Mouse (Mus musculus) frontal cortex, adult 2 months (tissue): ENCODE results near the gene Arpp21. TPM values are rescaled to one million over a fixed set of nuclear protein-coding genes. Genes with fewer than 3 reads are reported as not detected.

Experiments used
- DNase-seq, 2 experiments: peaks; one replicate each; pipeline ENCODE4 v3.0.0; 2022; ENCODE audit warnings: low spot score in 1 of 2; ENCODE audit errors: extremely low spot score in 1 of 2
- polyA plus RNA-seq: library from polyadenylated mRNA; depleted of rRNA; stranded (reverse); fragments of >200 nt; gene quantifications from 2 replicates; pipeline ENCODE4 v1.2.3, GENCODE M21; 2012; rRNA removed

Arpp21 gene
- 427 and 434 TPM in 2 replicates for polyA plus RNA-seq

DNA sequence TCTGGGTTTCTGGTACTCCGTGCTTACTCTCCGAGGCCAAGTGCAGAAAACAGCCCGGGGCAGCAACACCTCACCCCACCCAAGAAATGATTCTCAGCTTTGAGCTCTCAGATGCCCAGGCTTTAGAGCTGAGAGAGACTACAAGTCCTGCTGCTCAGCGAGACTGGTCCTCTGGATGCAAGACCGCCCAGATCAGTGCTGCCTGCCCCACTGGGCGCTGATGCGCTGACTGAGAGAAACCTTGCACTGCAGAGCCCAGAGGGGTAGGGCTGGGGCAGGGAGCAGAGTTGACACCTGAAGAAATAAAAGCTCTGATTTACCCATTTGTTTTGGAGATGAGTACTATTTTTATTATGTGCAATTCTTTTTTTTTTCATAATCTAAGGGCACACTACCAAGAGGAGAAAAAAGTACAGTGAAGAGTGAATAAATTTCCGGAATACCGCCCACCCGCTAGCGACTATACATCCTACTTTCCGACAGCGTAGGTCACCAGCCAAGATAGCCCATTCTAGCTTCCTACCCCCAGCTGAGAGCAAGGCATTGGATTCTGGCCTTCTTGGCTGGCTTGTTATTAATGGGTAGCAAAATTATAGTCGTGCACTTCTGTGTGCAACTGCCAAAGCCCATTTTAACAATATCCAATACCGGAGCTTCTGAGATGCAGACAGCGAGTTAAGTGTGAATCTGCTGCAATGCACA lies at the start of gene Arpp21:
TSS of gene Arpp21 (minus strand) at position 243 of the 702 bp plus-strand sequence.
- DNase-seq, result no peak

DNA sequence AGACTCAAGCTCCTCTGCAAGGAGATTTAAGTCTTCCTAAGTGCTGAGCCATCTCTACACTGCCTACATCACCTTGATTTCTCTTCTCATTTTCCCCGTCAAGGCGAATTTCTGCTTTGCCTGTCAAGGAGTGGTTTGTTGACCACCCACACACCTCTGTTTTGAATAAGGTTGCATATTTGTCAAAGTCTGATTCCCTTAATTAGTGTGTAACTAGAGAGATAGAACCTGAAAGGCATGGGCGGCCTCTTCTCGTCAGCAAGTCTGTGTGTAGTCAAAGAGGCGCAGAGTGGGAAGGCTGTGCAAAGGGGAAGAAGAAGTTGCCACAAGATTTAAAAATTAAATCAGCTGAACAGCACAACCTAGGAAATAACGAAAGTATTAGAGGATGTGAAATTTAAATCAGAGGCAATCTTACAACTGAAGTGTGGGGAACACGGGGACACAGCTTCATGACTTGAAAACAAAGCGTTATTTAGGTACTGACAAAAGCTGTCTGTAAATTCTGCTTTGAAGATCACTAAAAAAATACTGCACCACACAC lies 36.8 kb upstream of the Arpp21 start:
- peak in 1 of 2 experiments; percentile 60 for DNase-seq

DNA sequence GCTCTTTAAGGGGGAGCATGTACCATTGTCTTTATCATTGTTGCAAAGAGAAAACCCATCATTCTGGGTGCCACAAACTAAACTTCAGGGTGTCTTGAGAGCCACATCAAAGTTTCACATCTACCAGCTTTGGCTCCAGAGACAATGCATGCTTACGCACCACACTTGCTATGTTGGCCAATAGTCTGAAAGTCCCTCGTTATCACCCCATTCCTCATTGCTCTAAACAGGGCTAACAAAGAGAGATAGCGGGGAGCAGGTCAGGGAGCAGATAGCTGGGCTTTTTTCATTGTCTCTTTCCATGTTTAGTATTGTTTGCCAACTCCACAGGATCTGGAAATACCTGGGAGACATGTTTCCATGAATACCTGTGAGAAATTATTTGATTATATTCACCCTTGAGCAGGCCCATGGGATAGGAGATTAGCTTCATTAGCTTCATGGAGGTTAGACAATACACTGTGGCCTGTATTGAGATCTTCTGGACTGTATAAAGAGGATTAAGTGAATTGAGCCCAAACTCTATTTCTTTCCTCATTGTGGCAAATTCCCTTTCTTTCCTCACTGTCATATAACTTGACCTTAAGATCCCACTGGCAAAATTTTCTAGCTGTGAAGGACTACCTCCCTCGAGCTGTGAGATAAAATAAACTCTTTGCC lies 29.4 kb upstream of the Arpp21 start:
- no peak for DNase-seq

DNA sequence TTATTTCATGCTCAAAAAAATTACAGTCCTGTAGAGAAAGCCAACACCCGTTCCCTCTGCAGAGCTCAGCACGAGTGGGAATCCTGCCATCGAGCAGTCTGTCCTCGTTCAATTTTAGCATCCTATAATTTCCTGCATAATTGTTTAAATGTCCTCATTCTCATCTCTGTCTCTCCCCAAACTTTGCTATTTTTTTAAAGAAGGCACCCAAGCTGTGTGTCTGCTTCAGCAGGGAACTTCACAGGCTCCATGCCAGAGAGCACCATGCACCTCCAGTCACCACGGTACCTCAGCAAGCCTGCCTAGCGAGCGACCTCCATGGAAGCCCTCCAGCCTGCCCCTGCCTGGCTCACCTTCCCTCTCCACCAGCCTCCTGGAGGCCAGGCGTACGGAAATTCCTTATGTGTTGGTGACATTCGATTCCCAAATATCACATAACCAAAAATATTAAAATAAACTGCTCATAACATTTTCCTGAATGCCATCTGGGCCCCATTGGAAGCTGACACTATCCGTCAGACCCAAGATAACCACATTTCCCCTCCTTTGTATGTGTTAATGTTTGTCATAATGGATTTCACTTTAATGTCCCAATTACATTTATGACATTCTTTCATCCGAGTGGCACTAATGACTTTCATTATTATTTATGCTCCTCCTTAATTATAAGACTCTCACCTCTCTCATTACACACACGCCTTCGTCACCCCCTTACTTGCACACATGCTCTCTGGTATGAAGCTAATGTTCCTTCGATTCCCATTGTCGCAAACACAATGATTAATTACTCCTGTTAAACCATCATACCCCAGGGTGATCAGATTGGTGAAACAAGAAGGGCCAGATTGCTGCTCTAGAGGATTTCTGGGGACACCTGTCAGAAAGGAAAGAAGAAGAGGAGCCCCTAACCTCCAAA lies 26.5 kb upstream of the Arpp21 start:
- DNase-seq, result peak; percentile 56 to 79

DNA sequence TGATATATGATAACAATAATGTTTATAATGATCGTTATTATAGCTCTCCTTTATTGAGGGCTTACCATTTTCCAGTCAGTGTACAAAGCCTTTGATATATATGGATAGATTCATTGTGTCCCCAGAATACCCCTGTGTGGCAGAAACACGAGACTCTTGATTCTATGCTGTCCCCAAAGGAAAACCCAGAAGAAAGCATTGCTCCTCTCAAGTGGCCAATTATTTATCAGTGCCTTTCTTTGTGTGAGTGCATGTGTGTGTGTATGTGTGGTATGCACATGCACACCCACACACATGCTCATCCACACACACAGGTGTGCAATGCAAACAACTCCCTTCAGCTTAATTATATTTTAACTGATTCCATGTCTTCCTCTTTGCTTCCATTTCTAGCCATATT lies 25.8 kb upstream of the Arpp21 start:
- no peak for DNase-seq

DNA sequence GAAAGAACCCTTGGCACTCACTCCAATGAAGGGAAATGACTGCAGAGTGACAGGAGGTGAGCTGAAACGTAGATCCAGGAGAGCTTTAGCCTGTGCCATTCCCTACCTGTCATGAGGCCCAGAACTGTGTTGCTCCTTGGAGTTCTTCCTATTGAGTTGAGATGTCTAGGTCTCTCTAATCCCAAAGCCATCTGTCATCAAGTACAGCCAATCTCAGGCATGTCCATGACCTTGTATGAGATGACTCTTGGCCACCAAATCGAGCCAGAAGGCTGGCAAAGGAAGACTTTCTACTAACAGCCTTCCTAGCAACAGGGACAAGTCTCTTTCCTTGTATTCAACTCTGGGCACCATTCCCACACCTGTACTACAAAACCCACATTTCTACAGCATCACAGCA lies 25.0 kb upstream of the Arpp21 start:
- no peak for DNase-seq

DNA sequence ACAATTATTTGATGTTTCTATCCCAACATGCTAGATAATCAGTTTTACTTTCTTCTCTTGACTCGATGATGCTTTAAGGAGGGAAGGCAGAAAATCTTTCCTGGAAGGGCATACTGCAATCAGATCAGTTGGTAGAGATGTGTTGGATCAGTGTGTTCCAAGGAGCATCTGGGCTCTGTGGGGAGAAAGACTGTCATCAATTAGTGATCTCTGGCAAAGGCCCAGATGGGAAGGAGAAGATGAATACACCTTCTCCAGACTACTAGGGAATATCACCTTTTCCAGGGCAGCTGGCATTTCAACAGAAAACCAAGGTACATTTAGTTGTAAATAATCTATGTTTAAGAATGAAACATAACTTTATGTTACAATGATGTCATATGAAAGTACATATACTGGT lies 22.8 kb upstream of the Arpp21 start:
- no peak for DNase-seq

DNA sequence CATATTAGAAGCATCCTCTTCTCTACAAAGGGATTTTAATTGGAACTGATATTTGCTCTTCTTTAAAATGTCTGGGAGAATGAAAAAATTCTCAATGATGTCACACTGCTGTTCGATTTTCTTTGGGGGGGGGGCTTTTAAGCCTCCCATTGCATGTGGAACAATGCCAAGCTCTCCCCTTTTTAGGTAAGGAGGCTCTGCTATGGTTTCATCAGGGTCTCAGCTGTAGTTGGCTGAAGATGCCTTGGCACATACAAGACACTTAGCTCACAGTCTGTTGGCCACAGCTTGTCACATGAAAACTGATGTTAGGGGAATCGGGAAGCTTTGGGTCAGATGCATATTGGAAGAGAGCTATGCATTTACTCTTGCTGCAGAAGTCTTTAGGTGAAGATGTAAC lies 20.2 kb upstream of the Arpp21 start:
- DNase-seq, result no peak

DNA sequence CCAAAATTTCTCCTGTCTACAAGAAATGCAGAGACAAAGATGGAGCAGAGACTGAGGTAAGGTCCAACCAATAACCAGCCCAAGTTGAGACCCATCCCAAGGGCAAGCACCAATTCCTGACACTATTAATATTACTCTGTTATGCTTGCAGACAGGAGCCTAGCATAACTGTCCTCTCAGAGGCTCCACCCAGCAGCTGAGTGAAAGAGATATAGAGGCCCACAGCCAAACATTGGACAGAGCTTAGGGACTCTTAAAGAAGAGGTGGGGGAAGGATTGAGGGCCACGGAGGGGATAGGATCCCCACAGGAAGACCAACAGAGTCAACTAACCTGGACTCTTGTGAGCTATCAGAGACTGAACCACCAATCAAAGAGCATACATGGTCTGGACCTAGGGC lies 18.0 kb upstream of the Arpp21 start:
- DNase-seq, result no peak

DNA sequence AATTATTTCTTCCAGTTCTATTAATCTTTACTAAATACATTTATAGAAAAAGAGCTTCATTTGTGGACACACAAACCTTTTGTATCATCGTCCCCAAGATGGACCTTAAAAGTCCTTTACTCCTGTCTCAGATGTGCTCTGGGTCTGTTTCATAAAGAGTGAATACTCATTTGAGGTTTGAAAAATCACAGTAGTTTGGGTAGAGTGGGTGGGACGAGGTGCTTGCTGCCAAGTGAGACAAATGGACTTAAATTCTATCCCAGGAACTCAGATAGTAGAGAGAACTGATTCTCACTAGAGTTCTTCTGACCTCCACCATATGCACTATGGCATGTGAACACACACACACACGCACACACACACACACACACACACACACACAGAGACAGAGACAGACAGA lies 16.1 kb upstream of the Arpp21 start:
- DNase-seq, result no peak

DNA sequence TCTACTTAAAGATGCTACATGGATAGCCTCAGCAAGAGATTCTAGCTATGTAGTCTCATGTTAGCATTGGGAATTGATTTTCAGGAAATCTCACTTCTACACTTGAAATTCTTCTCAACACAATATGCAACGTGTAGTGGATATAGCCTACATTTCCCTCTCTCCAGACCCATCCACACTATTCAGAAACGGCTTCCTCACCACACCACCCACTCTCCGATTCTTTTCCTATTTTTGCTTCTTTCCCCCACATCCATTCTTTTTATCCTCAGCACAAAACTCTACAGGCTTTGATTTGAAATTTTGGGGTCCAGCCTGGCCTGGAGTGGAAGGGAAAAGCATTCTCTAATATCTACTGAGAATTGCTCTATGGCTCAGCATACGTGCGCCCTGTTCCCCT lies 15.6 kb upstream of the Arpp21 start:
- peak in 1 of 2 experiments; percentile 24 for DNase-seq

DNA sequence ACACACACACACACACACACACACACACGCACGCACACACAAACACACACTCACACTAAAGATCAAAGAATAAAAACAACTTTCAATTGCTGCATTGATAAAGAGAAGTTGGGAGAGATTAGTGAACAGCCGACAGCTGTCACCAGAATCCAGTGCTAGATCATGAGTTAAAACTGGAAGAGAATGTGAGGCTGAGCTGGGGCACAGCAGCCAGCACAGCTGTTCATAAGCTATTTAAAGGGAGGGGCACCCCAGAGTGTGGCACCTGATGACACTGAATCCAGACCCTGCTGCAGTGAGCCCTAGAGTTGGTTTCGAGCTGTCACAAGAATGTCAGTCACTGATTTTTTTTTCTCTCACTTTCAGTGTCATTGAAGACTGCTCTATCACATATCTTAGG lies 14.0 kb upstream of the Arpp21 start:
- DNase-seq, result no peak

DNA sequence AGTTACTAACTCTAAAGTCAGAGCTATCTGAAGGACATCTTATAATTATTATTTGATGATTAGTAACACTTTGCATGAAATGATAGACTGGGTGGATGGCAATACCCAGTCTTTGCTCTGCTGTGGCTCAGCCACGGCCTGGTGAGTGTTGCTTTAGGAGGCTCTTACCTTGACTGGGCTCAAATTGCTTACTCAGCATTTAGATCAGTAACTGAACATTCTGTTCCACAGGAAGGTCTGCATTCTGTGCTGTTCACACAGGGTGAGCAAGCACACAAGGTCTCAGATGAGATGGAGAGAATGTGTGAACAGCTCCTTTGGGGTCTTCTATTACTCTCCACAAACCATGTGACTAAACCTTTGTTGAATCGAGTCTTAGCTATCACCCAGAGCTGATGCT lies 11.4 kb upstream of the Arpp21 start:
- DNase-seq, result no peak

DNA sequence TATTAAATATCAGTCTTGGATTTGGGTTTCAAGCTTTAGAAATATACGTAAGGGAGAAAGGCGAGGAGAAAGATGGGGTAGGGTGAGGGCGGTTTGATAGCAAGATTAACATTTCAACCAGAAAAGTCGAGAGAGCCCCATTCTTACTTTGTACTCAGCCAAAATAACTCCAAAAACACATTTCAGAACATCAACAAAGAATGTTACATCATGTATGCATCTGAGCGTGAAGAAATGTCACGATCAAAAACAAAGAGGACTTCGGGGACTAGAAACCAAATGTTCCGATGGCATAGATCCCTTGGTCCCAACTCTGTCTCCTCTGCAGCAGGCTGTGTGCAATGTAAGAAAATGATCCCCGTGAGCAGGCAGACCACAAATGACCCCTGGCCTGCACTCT lies 2.4 kb upstream of the Arpp21 start:
- no peak for DNase-seq

DNA sequence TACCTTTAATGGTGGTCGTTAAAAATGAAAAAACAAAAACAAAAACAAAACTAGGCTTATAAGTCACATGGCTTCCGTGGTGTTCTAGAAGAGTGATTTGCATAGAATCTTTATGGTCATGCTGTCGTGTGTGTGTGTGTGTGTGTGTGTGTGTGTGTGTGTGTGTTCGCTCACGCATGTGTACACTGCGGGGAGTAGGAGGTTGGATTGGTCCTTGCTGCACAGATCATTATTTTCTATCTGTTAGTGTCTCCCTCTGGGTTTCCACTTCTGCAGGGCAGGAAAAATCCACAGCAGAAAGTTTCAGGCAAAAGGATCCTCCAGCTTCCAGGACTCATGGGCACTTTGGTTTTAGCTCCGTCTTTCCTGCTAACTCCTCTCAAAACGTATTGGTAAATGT lies 813 bp upstream of the Arpp21 start:
- no peak for DNase-seq

DNA sequence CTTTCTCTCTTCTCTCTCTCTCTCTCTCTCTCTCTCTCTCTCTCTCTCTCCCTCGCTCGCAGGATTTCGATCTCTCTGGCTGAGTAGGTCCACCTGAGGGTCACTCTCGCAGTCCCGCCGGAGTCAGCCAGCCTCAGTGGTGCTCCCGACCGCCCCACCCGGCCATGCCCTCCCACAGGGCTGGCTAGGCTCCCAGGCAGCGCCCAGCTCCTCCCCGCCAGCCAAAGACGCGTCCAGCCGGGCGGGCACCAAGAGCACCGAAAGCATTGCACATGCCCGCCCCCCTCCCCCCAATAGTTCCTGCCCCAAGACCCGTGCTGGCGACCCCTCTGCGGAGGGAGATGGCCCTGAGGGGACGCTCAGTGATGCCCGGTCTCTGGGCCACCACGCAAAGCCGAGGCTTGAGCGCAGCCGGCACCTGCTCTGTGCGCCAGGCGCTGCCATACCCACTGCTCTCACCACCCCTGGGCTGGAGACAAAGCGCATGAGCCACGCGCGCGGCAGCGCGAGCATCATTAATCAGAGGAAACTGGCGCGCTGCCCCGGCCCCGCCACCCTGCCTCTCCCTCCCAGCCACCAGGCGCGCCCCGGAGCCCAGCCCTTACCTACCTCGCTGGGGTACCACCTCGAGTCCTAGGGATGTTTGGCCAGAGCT lies 570 bp downstream of the Arpp21 start:
- peak; percentile 59 to 81 for DNase-seq

DNA sequence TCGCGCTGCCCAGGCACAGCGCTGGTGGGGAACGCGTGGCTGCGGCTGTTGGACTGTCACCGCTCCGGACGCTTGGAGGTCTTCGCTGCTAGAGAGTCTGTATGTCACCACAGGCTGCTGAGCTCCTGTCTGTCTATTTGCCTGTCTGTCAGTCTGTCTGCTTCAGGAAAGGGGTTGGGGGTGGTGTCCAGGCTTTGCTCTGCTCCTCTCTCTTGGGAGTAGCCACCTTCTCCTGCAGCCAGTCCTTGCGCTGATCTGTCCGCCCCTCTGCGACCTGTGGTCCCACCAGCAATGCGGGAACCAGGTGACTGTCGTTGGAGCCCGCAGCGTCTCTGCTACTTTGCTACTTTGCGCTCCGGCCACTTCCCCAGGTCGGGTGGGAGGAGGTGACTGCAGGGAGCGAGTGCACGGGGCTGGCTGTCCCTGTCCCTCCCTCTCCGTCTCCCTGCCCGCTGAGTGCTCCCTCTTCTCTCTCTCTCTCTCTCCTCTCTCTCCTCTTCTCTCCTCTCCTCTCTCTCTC lies 1.2 kb downstream of the Arpp21 start:
- DNase-seq, result no peak

DNA sequence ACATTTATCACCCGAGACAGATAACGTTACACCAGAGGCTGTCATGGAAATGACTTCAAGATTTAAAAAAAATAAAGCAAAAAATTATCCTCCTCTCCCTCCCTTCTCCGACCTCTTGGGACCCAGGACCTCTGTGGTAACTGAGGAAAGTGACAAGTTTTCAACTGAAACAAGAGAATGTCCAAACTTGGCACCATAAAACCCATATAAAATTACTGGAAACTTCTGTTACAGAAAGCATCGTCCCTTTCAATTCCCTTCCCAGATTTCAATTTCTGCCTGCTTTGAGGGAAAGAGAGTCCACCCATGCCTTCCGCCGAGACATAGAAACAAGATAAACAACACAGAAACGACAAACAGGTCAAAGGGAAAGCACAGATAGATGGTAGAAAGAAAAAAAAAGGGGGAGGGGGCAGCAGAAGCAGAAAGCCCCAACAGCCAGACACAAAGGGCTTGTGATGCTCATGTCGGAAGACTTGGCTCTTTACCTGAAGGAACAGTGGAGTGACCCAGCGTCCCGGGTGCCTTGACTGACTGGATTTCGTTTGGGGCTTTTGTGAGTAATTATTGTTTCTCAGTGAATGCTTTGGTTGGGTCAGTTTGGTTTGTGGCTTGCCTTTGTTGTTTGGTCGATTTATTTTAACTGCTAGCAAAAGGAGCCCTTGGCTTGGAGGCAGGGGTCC lies 1.8 kb downstream of the Arpp21 start:
- DNase-seq, result peak in 1 of 2 experiments; percentile 13

DNA sequence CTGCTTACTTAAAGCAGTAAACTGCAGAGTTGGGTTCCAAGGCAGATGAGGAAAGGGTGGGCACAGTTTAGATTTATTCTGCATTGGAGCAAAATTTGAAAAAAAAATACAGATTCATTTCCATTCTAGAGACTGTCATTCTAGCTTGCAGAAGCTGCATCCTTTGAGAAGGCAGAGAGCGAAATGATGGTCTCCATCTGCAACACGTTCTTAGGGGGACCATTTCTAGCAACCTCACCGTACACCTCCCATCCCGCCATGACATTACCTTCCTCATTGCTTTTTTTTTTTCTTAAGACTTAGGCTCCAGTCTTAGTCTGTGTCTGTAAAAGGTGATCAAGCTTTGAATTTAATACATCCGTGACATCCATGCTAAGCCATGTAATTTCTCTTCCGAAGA lies 2.4 kb downstream of the Arpp21 start:
- peak in 1 of 2 experiments; percentile 6 for DNase-seq
